Mouse (Mus musculus) MEL-GATA-1-ER (cell line): ENCODE measurements around the gene Nid1.
"Not testable (repeated sequence)": the region's sequence is repeated elsewhere in the genome, so short reads cannot be mapped to it uniquely, and the experiment has no call there.

Experiments
- DNase-seq: peaks from one replicate; pipeline ENCODE4 v3.0.0-alpha.2; 2012; ENCODE audit warnings: low read depth; ENCODE audit errors: extremely low read depth

The Nid1 gene

GRCm38 (mm10) chr13:13453332-13453731, 16.0 kb downstream of the Nid1 start:
- DNase-seq = not testable (repeated sequence)

- not testable (repeated sequence) for DNase-seq
Observed at GRCm38 (mm10) chr13:13454249-13454648, 16.9 kb downstream of the Nid1 start.

GRCm38 (mm10) chr13:13455632-13456492, 18.5 kb downstream of the Nid1 start:
- not testable (repeated sequence) for DNase-seq

- no peak for DNase-seq
Observed at GRCm38 (mm10) chr13:13458138-13458737, 20.9 kb downstream of the Nid1 start.

- DNase-seq = no peak
Observed at GRCm38 (mm10) chr13:13460521-13461138, 23.3 kb downstream of the Nid1 start.

- DNase-seq = no peak
Observed at GRCm38 (mm10) chr13:13461446-13462192, 24.3 kb downstream of the Nid1 start.

- no peak for DNase-seq
Observed at GRCm38 (mm10) chr13:13463949-13464348, 26.6 kb downstream of the Nid1 start.

GRCm38 (mm10) chr13:13467249-13467648, 29.9 kb downstream of the Nid1 start:
- not testable (repeated sequence) for DNase-seq

GRCm38 (mm10) chr13:13468513-13468912, 31.2 kb downstream of the Nid1 start:
- DNase-seq = no peak

GRCm38 (mm10) chr13:13471334-13471757, 34.0 kb downstream of the Nid1 start:
- no peak for DNase-seq

- DNase-seq = not testable (repeated sequence)
Observed at GRCm38 (mm10) chr13:13474464-13474863, 37.1 kb downstream of the Nid1 start.

- no peak for DNase-seq
Observed at GRCm38 (mm10) chr13:13474991-13475390, 37.6 kb downstream of the Nid1 start.

- no peak for DNase-seq
Observed at GRCm38 (mm10) chr13:13476568-13476967, 39.2 kb downstream of the Nid1 start.

- no peak for DNase-seq
Observed at GRCm38 (mm10) chr13:13477046-13477445, 39.7 kb downstream of the Nid1 start.

GRCm38 (mm10) chr13:13479986-13480385, 42.6 kb downstream of the Nid1 start:
- no peak for DNase-seq

GRCm38 (mm10) chr13:13481033-13481432, 43.7 kb downstream of the Nid1 start:
- no peak for DNase-seq

GRCm38 (mm10) chr13:13481875-13482674, 44.7 kb downstream of the Nid1 start:
- no peak for DNase-seq

GRCm38 (mm10) chr13:13484351-13484751, 47.0 kb downstream of the Nid1 start:
- no peak for DNase-seq

GRCm38 (mm10) chr13:13484883-13485282, 47.5 kb downstream of the Nid1 start:
- no peak for DNase-seq

GRCm38 (mm10) chr13:13485682-13486081, 48.3 kb downstream of the Nid1 start:
- DNase-seq = no peak

- no peak for DNase-seq
Observed at GRCm38 (mm10) chr13:13487851-13488250, 50.5 kb downstream of the Nid1 start.
